In the genomic region with DNA sequence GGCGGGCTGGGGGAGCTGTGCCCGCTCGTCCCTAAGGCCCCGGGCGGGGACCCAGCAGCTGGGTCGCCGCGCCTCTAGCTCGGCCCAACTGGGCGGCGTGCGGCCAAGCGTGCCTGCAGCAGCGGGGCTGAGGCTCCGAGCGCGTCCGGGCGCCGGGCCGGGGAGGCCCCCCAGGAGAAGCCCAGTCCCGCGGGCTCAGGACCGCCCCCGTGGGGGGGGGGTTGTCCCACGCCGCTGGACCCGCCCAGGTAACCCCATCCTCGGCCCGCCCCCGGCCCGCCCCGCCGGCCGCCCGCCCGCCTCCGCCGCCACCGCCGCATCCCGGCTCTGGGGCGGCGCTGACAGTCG, we compare ENCODE assay signal across 9 mouse cellular contexts. TPM values are rescaled to one million over a fixed set of nuclear protein-coding genes. Genes with fewer than 3 reads are reported as not detected.
DNase-seq lines count a peak whose midpoint lies in the region; ATAC-seq and TF ChIP-seq lines count a peak whose summit lies in the region.
"Had no signal": no experiment of that assay in that cellular context is flagged by ENCODE, and none has a peak within 500 bp of the region (broad histone marks: within the 10 kb centered on the region; RNA-seq: fewer than 3 reads in every experiment).

Wnt4 (plus strand) TSS at position 324 of the 348 bp plus-strand sequence.

- H3K4me3 ChIP-seq in gastrocnemius, adult 2 months, result peak within 1 kb of the TSS; percentile 81
- peak within 1 kb of the TSS; percentile 60 for H3K4me3 ChIP-seq in intestine, embryonic 16.5 days (ENCODE audit: low read length)
- H3K4me3 ChIP-seq in liver, embryonic 16.5 days (ENCODE audit: low read depth, low read length), result peak within 1 kb of the TSS; percentile 37
- H3K4me3 ChIP-seq: erythroblast, embryonic 14.5 days had no signal

- WGBS in intestine, embryonic 16.5 days, result 0% methylated on average over 24 of the region's 45 CpGs
- WGBS in liver, embryonic 16.5 days (ENCODE audit: insufficient replicate concordance), result under 1% methylated on average over 41 of the region's 45 CpGs

- H3K4me1 ChIP-seq in intestine, embryonic 16.5 days (ENCODE audit: control insufficient read depth, insufficient read depth, low read length), result peaks cover 24% of the 10 kb centered on the region
- H3K4me1 ChIP-seq in liver, embryonic 16.5 days (ENCODE audit: control insufficient read depth, low read depth, low read length), result no peaks in the 10 kb centered on the region

- no peaks in the 10 kb centered on the region for H3K36me3 ChIP-seq in intestine, embryonic 16.5 days (ENCODE audit: control insufficient read depth, insufficient read depth, low read length)
- H3K36me3 ChIP-seq in liver, embryonic 16.5 days (ENCODE audit: control insufficient read depth, insufficient read depth), result no peaks in the 10 kb centered on the region

- intact Hi-C loops in gastrocnemius, adult 2 months (cut with DNase I), result loop anchor here (2.0 kb wide), 2 partner anchors 82 to 90 kb away; no protein-coding TSS in a partner anchor

- H3K27me3 ChIP-seq in intestine, embryonic 16.5 days (replicated peaks; ENCODE audit: control insufficient read depth, insufficient read depth, low read length), result peaks cover 47% of the 10 kb centered on the region
- peaks cover 67% of the 10 kb centered on the region for H3K27me3 ChIP-seq in liver, embryonic 16.5 days (ENCODE audit: control insufficient read depth, insufficient read depth, low read depth, low read length)

- peak; percentile 77 for ATAC-seq in intestine, embryonic 16.5 days
- ATAC-seq in liver, embryonic 16.5 days (ENCODE audit: low read depth), result peak; percentile 51; the same call in 1 of the 2 replicates
- ATAC-seq in inflammation-experienced regulatory T-cells, adult 6 months, result no peak

- peak within 1 kb of the TSS; percentile 88 for H3K27ac ChIP-seq in gastrocnemius, adult 2 months
- H3K27ac ChIP-seq in intestine, embryonic 16.5 days (ENCODE audit: low read length), result peak within 1 kb of the TSS; percentile 30
- no peak within 1 kb of the TSS for H3K27ac ChIP-seq in liver, embryonic 16.5 days (ENCODE audit: low read length)

- no peaks in the 10 kb centered on the region for H3K9me3 ChIP-seq in intestine, embryonic 16.5 days (ENCODE audit: control insufficient read depth, low read length)
- H3K9me3 ChIP-seq in liver, embryonic 16.5 days (replicated peaks; ENCODE audit: control insufficient read depth, low read length), result no peaks in the 10 kb centered on the region

- peak; percentile 46 to 50 for DNase-seq in cerebellum, postnatal 14 days
- DNase-seq in cerebellum, adult 8-10 months, result no peak
- DNase-seq in adrenal gland, postnatal 10 days, result peak; percentile 92
- DNase-seq in gastrocnemius, adult 2 months, result peak; percentile 90
- peak; percentile 58 for DNase-seq in ovary, postnatal 10 days (ENCODE audit: low spot score)

- peak within 1 kb of the TSS; percentile 98 for H3K4me2 ChIP-seq in intestine, embryonic 16.5 days (ENCODE audit: low read depth, low read length)
- H3K4me2 ChIP-seq in liver, embryonic 16.5 days (ENCODE audit: low read depth, low read length), result peak within 1 kb of the TSS; percentile 52

- H3K9ac ChIP-seq in intestine, embryonic 16.5 days (ENCODE audit: low read depth, low read length), result peak within 1 kb of the TSS; percentile 66
- H3K9ac ChIP-seq in liver, embryonic 16.5 days (ENCODE audit: low read depth, low read length), result no peak within 1 kb of the TSS

- peak; percentile 53 for TF ChIP-seq CTCF in gastrocnemius, adult 2 months (IDR thresholded peaks at IDR 0.05)

RNA-seq across cellular contexts. Expression of gene Wnt4, which starts in this region (rescaled TPM):
- total RNA-seq in adrenal gland, postnatal 10 days (2021), result 10 to 100 TPM; 39.5 to 53.0 TPM
- 10 to 100 TPM in 1 of 2 experiments, 1 to 10 TPM in 1; 9.2 to 13.0 TPM for total RNA-seq in gastrocnemius, adult 2 months (2021)
- 1.0 TPM in 2 replicates for polyA plus RNA-seq in intestine, embryonic 16.5 days (2015; fragmentation: Nextera tagmentation; extraction: Ambion mirVana)
- polyA plus RNA-seq in liver, embryonic 16.5 days (2015; fragmentation: Nextera tagmentation; extraction: Ambion mirVana), result 0.09 and 0.19 TPM in 2 replicates
- under 1 TPM in 2 of 3 experiments, not detected in 1; 0.23 to 0.27 TPM for polyA plus RNA-seq in inflammation-experienced regulatory T-cells, adult 6 months (2017; shearing (Covaris generic))

Comparison
In these comparisons a context has a peak if more than half of its experiments do, and no peak if none do; other contexts are left out.
1. Peak in ATAC-seq, H3K4me3 ChIP-seq and H3K4me2 ChIP-seq in liver, embryonic 16.5 days; RNA of the gene not detected or under 1 TPM.